Mouse (Mus musculus) cerebellum, postnatal 14 days (tissue): ENCODE data around the gene Cdh11.

Source experiments
- DNase-seq, 2 experiments: peaks; one replicate each; pipeline ENCODE4 v3.0.0; 2021; ENCODE audit warnings: mixed read lengths in 2 of 2

The Cdh11 gene

GRCm38 (mm10) chr8:102785592-102786416, at the start of gene Cdh11:
Gene Cdh11, minus strand, starts transcription at chr8:102785642.
- no peak for DNase-seq

GRCm38 (mm10) chr8:102813959-102814358, 28.5 kb upstream of the Cdh11 start:
- DNase-seq = no peak

DNA sequence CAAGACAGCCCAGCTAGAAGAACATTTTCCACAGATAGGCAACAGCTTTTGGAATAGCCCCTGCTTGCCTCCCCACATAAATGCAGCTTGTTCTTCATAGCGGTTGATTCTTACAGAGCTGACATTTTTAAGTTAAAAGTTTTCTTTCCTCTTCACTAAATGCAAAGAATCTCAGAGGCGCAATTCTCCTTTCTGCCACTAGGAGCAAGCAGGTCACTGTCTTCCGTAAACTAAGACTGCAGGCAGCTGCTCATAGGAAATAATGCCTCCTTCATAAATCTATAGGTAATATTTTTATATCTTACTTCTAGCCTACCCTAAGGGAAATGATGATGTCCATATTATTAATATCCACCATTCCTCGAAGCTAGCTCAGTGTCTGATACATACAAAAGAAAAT, 4.9 kb upstream of the Cdh11 start:
- DNase-seq = peak; percentile 66

DNA sequence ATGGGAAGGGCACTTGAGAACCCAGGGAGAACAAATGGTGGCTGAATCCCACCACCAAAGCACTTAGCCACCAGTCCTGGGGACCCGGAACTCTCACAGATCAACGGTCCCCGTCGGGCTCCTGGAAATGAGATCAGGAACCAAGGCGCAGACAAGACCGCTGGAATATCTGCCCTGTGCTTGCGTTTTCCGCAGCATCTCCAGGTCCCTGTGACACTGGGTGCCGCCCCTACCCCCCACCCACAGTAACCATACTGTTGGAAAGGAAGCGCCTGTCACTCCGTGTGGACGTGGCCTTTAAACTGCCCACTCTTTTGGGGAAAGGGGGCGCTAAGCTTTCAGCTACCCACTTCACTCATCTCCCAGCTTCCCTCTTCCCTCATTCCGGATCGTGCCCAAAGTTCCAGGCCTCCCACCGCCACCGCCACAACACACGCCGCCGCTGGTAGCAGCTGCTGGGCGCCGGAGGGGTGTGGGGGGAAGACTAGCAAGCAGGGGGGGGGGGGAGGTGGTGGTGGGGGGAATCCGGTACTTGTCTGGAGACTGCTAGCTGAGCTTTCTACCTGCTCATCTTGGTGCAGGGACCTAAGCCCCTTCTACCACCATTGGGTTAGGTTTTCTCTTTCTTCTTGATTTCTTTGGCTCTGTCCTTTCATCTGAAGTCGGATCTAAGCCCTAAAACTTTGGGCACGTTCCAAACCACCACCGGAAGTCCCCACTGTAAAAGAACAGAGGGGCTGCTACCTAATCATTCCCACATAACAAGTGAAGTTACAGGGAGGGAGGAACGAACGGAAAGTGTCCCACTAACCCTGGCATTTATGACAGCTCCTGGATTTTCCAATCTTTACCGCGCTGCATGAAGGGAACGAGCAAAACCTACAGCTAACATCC, 1.3 kb upstream of the Cdh11 start:
- peak; percentile 9 to 17 for DNase-seq

DNA sequence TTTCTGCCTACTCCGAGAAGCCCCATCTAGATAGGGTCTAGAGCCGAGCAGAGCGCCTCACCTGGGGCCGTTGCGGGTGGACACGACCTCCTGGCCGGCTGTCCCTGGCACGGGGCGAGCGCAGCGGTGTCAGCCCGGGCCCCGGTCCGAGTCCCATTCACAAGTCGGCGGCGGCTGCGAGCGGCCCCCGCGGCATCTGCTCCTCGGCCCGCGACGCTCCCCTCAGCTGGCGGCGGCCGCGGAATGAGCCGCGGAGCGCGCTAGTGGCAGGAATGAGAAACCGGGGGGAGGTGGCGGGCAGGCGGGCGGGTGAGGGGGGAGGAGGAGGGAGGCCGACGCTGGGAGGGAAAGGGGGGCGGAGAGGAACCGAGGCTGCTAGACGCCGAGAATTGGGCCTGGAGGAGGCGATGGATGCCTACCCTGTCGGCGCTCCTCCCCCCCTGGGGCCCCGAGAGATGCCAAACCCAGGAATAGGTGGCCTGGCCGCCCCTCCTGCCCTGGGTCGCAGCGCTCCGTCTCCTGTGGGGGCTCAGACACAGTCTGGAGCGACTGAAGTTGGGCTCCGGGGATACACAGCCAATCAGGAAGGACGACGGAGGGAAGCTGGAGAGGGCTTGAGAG, 497 bp downstream of the Cdh11 start:
- peak; percentile 58 to 60 for DNase-seq

- peak; percentile 35 to 44 for DNase-seq
These were observed 1.4 kb downstream of the Cdh11 start for GRCm38 (mm10) chr8:102783821-102784591.

- DNase-seq = no peak
These were observed 2.5 kb downstream of the Cdh11 start for GRCm38 (mm10) chr8:102782707-102783489.

- peak; percentile 91 for DNase-seq
These were observed 4.5 kb downstream of the Cdh11 start for GRCm38 (mm10) chr8:102780899-102781298.

- DNase-seq = no peak
These were observed 10.8 kb downstream of the Cdh11 start for GRCm38 (mm10) chr8:102774594-102774993.

GRCm38 (mm10) chr8:102771456-102771855, 14.0 kb downstream of the Cdh11 start:
- no peak for DNase-seq

- no peak for DNase-seq
These were observed 31.6 kb downstream of the Cdh11 start for GRCm38 (mm10) chr8:102753839-102754238.

GRCm38 (mm10) chr8:102742940-102743339, 42.5 kb downstream of the Cdh11 start:
- DNase-seq = no peak

DNA sequence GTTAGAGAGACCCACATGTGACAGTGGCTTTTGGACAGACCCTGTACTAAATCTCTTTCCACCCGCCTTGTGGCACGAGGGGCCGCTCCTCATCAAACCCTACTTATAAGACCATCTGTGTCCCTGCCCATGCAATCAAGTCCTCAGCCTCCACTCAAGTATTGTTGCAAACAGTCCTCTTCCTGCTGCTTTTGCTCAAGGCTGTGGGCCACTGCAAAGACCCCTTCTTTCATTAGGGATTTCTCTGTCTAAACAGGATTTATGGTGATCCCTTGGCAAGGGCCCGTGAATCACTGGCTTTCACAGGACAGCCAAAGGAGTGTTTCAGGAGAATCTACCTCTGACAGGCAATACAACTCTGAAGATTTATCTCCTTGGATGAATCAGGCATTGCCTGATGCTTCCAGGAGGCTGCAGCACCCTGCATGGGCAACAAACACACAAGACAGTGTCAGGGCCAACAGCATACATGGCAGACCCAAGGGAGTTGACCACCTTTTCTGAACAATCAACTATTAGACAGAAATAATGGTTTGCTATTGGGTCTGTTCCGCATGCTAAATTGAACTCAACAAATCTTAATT, 43.3 kb downstream of the Cdh11 start:
- DNase-seq = no peak

GRCm38 (mm10) chr8:102740963-102741362, 44.5 kb downstream of the Cdh11 start:
- no peak for DNase-seq

DNA sequence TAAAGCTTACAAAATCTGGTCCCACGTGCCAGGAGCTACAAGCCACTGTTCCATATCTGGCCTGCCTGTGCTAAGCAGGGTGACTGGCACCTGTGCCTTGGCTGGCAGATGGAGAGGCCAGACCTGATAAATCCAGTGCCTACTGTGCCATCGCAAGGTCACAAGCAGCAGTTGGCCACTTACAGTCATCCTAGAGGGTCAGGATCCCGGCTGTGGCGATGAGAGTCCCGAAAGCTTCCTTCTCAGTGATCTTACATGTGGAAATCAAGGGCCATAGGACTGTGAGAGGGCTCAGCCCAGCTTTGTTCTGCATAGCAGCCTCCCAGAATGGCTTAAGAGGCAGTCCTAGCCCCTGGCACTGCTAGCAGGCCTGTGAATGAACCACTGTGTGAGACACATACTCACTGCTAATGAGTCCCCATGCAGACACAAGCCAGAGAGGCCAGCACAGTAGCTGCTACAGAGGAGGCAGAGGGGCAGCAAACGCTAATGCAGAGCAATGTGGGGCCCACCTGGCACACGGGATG, 46.4 kb downstream of the Cdh11 start:
- peak; percentile 69 to 79 for DNase-seq

- DNase-seq = no peak
These were observed 47.0 kb downstream of the Cdh11 start for GRCm38 (mm10) chr8:102738395-102738794.

DNA sequence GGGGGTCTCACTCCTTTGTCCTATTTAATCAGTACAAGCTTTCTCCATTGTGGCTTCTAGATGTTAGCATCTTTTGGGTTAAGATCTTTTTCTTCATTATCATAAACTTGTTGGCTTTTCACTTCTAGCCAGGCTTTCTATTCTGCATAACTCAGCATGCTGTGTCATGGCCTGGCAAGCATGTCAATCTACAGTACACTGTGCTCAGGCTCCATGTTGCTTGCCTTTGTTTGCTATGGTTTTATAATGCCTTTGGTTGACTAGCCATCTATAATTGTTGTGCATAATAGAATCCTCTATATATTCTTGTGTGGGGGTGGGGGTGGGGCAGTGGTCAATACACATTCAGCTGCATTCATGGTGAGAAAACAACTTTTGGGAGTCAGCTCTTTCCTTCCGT, 51.0 kb downstream of the Cdh11 start:
- no peak for DNase-seq

GRCm38 (mm10) chr8:102726206-102726935, 59.1 kb downstream of the Cdh11 start:
- DNase-seq = no peak

- DNase-seq = no peak
These were observed 59.9 kb downstream of the Cdh11 start for GRCm38 (mm10) chr8:102725496-102725895.

- peak; percentile 24 to 37 for DNase-seq
These were observed 69.5 kb downstream of the Cdh11 start for GRCm38 (mm10) chr8:102715956-102716355.
